Mouse (Mus musculus) midbrain, embryonic 10.5 days (tissue): ENCODE data around the gene Bri3. TPM values are rescaled to one million over a fixed set of nuclear protein-coding genes. Genes with fewer than 3 reads are reported as not detected.

Experiments
- DNase-seq: peaks from one replicate; pipeline ENCODE4 v3.0.0-alpha.2; 2017; ENCODE audit warnings: low spot score
- H3K27ac ChIP-seq: fragments of 300-500 bp; sonication (generic); replicated peaks from 2 replicates; pipeline ENCODE4 v1.5.1; 2016; ENCODE audit warnings: mild to moderate bottlenecking
- H3K27me3 ChIP-seq: fragments of 300-500 bp; sonication (generic); 2 replicates; pipeline ENCODE4 v1.6.1; 2016; ENCODE audit warnings: low read depth, mild to moderate bottlenecking; ENCODE audit not compliant: poor library complexity, severe bottlenecking
- H3K36me3 ChIP-seq: fragments of 300-500 bp; sonication (generic); 2 replicates; pipeline ENCODE4 v1.6.1; 2016; ENCODE audit warnings: mild to moderate bottlenecking, moderate library complexity
- H3K4me1 ChIP-seq: fragments of 300-500 bp; sonication (generic); 2 replicates; pipeline ENCODE4 v1.6.1; 2016
- H3K4me3 ChIP-seq: fragments of 300-500 bp; sonication (generic); 2 replicates; pipeline ENCODE4 v1.5.1; 2016; ENCODE audit warnings: mild to moderate bottlenecking, moderate library complexity
- H3K9me3 ChIP-seq: fragments of 300-500 bp; sonication (generic); replicated peaks from 2 replicates; pipeline ENCODE4 v1.6.1; 2016; ENCODE audit warnings: mild to moderate bottlenecking
- WGBS: fragments of 180-500 bp; shearing (Covaris S2); methylation state at CpG from one replicate; pipeline ENCODE4 v1.1.7; 2016; 5-methylcytosine and 5-hydroxymethylcytosine counted together
- polyA plus RNA-seq: library from polyadenylated mRNA; unstranded; fragments of >200 nt; fragmentation: Nextera tagmentation; extraction: Ambion mirVana; gene quantifications from 2 replicates; pipeline ENCODE4 v1.2.1, GENCODE M21; 2016

The Bri3 gene
- polyA plus RNA-seq, 1 experiment from 2014 or later, result 116 TPM

GRCm38 (mm10) chr5:144219936-144220335, 24.3 kb upstream of the Bri3 start:
- no peak overlapping the region for H3K4me3 ChIP-seq
- 93% methylated on average over 5 of the region's 5 CpGs for WGBS
- H3K27me3 ChIP-seq, result no peaks in the 10 kb centered on the region
- H3K4me1 ChIP-seq, result peaks cover 39% of the 10 kb centered on the region
- no peak overlapping the region for H3K27ac ChIP-seq
- no peak for DNase-seq
- H3K36me3 ChIP-seq, result peaks cover 22% of the 10 kb centered on the region
- no peaks in the 10 kb centered on the region for H3K9me3 ChIP-seq

- 85% methylated on average over 4 of the region's 4 CpGs for WGBS
- Histone ChIP-seq H3K27ac (no peak overlapping the region), H3K4me1 (peaks cover 39% of the 10 kb centered on the region), H3K27me3 (no peaks in the 10 kb centered on the region), H3K9me3 (no peaks in the 10 kb centered on the region), H3K36me3 (peaks cover 14% of the 10 kb centered on the region), H3K4me3 (no peak overlapping the region)
- DNase-seq, result no peak
These were observed 22.9 kb upstream of the Bri3 start for GRCm38 (mm10) chr5:144221305-144221704.

- H3K36me3 ChIP-seq, result 0 out of 2 replicates have a peak, but pooled peaks cover 2% of the 10 kb centered on the region
- H3K9me3 ChIP-seq, result no peaks in the 10 kb centered on the region
- H3K27ac ChIP-seq, result peak overlapping the region; percentile 75
- no peak for DNase-seq
- H3K4me3 ChIP-seq, result peak overlapping the region; percentile 80
- H3K27me3 ChIP-seq, result no peaks in the 10 kb centered on the region
- H3K4me1 ChIP-seq, result peaks cover 39% of the 10 kb centered on the region
- WGBS, result 6% methylated on average over 25 of the region's 25 CpGs
These were observed 21.3 kb upstream of the Bri3 start for GRCm38 (mm10) chr5:144222811-144223502.

- Histone ChIP-seq H3K36me3 (no peaks in the 10 kb centered on the region), H3K27ac (peak within 1 kb of the TSS; percentile 75), H3K9me3 (no peaks in the 10 kb centered on the region), H3K27me3 (no peaks in the 10 kb centered on the region), H3K4me1 (peaks cover 38% of the 10 kb centered on the region), H3K4me3 (peak within 1 kb of the TSS; percentile 80)
- WGBS, result under 1% methylated on average over 37 of the region's 37 CpGs
- peak; percentile 95 for DNase-seq
These were observed 20.8 kb upstream of the Bri3 start, which contains the start of gene Tecpr1 for GRCm38 (mm10) chr5:144223503-144223862. Gene Tecpr1, minus strand, starts transcription at chr5:144223615.

GRCm38 (mm10) chr5:144223899-144224816, 20.1 kb upstream of the Bri3 start:
- Histone ChIP-seq H3K9me3 (no peaks in the 10 kb centered on the region), H3K4me1 (peaks cover 31% of the 10 kb centered on the region), H3K36me3 (no peaks in the 10 kb centered on the region), H3K27ac (peak overlapping the region; percentile 75), H3K4me3 (peak overlapping the region; percentile 80), H3K27me3 (no peaks in the 10 kb centered on the region)
- no peak for DNase-seq
- WGBS, result 25% methylated on average over 18 of the region's 18 CpGs

GRCm38 (mm10) chr5:144226220-144226619, 18.0 kb upstream of the Bri3 start:
- DNase-seq, result no peak
- Histone ChIP-seq H3K4me3 (no peak overlapping the region), H3K27me3 (no peaks in the 10 kb centered on the region), H3K9me3 (no peaks in the 10 kb centered on the region), H3K4me1 (peaks cover 26% of the 10 kb centered on the region), H3K36me3 (no peaks in the 10 kb centered on the region), H3K27ac (no peak overlapping the region)
- 29% methylated on average over 11 of the region's 11 CpGs for WGBS

- no peaks in the 10 kb centered on the region for H3K36me3 ChIP-seq
- H3K9me3 ChIP-seq, result no peaks in the 10 kb centered on the region
- 91% methylated on average over 7 of the region's 7 CpGs for WGBS
- no peak for DNase-seq
- H3K27me3 ChIP-seq, result no peaks in the 10 kb centered on the region
- no peak overlapping the region for H3K4me3 ChIP-seq
- no peaks in the 10 kb centered on the region for H3K4me1 ChIP-seq
- no peak overlapping the region for H3K27ac ChIP-seq
These were observed 14.0 kb upstream of the Bri3 start for GRCm38 (mm10) chr5:144230216-144230615.

- no peak for DNase-seq
- Histone ChIP-seq H3K27me3 (no peaks in the 10 kb centered on the region), H3K36me3 (no peaks in the 10 kb centered on the region), H3K27ac (no peak overlapping the region), H3K4me1 (no peaks in the 10 kb centered on the region), H3K9me3 (no peaks in the 10 kb centered on the region), H3K4me3 (no peak overlapping the region)
- 81% methylated on average over 1 of the region's 1 CpGs for WGBS
These were observed 12.8 kb upstream of the Bri3 start for GRCm38 (mm10) chr5:144231410-144231809.

DNA sequence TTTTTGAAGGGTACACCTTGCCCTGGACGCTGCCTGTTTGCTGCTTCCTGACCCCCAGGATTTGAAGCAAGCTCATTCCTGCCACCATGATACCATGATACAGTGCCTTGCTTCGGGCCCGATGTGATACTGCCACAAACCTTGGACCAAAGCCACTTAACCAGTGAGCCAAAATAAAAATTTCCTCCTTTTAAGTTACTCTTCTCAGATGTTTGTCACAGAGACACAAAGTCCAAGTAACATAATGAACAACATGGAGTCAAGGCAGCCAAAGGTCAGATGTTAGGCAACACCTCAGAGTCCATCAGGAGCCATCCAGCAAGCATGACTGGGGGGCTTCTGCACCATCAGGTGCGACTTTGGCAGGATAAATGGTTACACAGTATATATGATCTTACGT, 11.7 kb upstream of the Bri3 start:
- Histone ChIP-seq H3K36me3 (no peaks in the 10 kb centered on the region), H3K9me3 (no peaks in the 10 kb centered on the region), H3K4me3 (no peak overlapping the region), H3K27me3 (no peaks in the 10 kb centered on the region), H3K4me1 (no peaks in the 10 kb centered on the region), H3K27ac (no peak overlapping the region)
- WGBS, result 89% methylated on average over 5 of the region's 5 CpGs
- no peak for DNase-seq

GRCm38 (mm10) chr5:144234222-144234621, 10.0 kb upstream of the Bri3 start:
- H3K9me3 ChIP-seq, result no peaks in the 10 kb centered on the region
- WGBS, result 81% methylated on average over 6 of the region's 6 CpGs
- no peak overlapping the region for H3K27ac ChIP-seq
- H3K4me3 ChIP-seq, result no peak overlapping the region
- H3K4me1 ChIP-seq, result no peaks in the 10 kb centered on the region
- H3K27me3 ChIP-seq, result no peaks in the 10 kb centered on the region
- no peaks in the 10 kb centered on the region for H3K36me3 ChIP-seq
- DNase-seq, result no peak

DNA sequence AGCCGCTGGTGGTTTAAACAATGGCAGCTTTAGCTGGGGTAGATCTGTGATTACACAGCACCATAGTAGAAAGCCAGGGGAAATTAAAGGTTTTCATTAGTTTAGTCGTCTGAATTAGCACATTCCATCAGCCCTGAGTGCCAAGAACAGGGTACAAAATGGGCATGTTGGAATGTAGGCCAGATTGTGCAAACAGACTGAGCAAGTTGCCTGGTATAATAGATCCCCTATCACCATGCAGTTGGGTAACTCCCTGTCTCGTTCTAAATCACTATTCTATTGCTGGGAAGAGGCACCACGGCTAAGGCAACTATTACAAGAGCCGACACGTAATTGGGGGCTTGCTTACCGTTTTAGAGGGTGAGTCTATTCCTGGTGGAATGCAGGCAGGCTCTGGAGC, 9.5 kb upstream of the Bri3 start:
- Histone ChIP-seq H3K4me1 (no peaks in the 10 kb centered on the region), H3K9me3 (no peaks in the 10 kb centered on the region), H3K4me3 (no peak overlapping the region), H3K27me3 (no peaks in the 10 kb centered on the region), H3K36me3 (no peaks in the 10 kb centered on the region), H3K27ac (no peak overlapping the region)
- DNase-seq, result no peak
- 90% methylated on average over 7 of the region's 7 CpGs for WGBS

DNA sequence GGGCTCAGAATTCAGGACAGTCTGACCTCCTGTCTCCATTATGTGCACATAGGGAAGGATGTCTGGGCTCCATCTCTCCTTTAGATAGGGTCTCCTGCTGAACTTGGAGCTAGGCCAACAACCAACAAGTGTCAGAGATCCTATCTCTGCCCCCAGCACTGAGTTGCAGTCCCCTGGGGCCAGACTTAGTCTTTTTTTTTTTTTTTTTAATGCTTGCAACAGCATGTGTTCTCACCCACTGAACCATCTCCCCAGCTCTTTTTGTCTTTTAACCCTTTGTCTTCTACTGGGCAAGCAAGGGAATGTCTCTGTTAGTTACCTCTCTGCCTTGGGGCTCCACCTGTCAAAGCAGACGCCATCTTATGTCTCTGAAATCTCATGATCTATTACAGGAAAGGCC, 5.3 kb upstream of the Bri3 start:
- Histone ChIP-seq H3K9me3 (no peaks in the 10 kb centered on the region), H3K36me3 (no peaks in the 10 kb centered on the region), H3K27ac (no peak overlapping the region), H3K4me3 (no peak overlapping the region), H3K27me3 (no peaks in the 10 kb centered on the region), H3K4me1 (no peaks in the 10 kb centered on the region)
- WGBS, result 75% methylated on average over 1 of the region's 1 CpGs
- no peak for DNase-seq

- Histone ChIP-seq H3K4me3 (no peak overlapping the region), H3K9me3 (peaks cover 8% of the 10 kb centered on the region), H3K27me3 (no peaks in the 10 kb centered on the region), H3K27ac (no peak overlapping the region), H3K4me1 (no peaks in the 10 kb centered on the region), H3K36me3 (no peaks in the 10 kb centered on the region)
- DNase-seq, result no peak
- WGBS, result 65% methylated on average over 2 of the region's 2 CpGs
These were observed 1.4 kb downstream of the Bri3 start for GRCm38 (mm10) chr5:144245592-144245991.
